Mouse (Mus musculus): ENCODE data around the gene Wdfy1.

The Wdfy1 gene

GRCm38 (mm10) chr1:79654948-79655347 is 121.0 kb downstream of the Wdfy1 start:
- no peak for DNase-seq (ENCODE audit: low spot score)
